Mouse (Mus musculus): ENCODE data around the gene Pcsk1. TPM values are rescaled to one million over a fixed set of nuclear protein-coding genes. Genes with fewer than 3 reads are reported as not detected.
A peak's percentile ranks its signal among the peaks of the same experiment; 100 is the strongest.

The Pcsk1 gene
- polyA plus RNA-seq, 1 experiment from 2014 or later, result 0.50 TPM

GRCm38 (mm10) chr13:75114007-75114424 is 24.4 kb downstream of the Pcsk1 start:
- Histone ChIP-seq H3K27me3 (ENCODE audit: control insufficient read depth, insufficient read depth, low read length) (no peaks in the 10 kb centered on the region), H3K4me1 (ENCODE audit: control insufficient read depth, insufficient read depth, low read length) (no peaks in the 10 kb centered on the region), H3K9ac (replicated peaks; ENCODE audit: low read length) (no peak overlapping the region), H3K4me2 (ENCODE audit: low read depth, low read length) (no peak overlapping the region), H3K36me3 (replicated peaks; ENCODE audit: control insufficient read depth, insufficient read depth, low read depth, low read length) (no peaks in the 10 kb centered on the region), H3K9me3 (replicated peaks; ENCODE audit: control insufficient read depth, low read length) (no peaks in the 10 kb centered on the region), H3K4me3 (ENCODE audit: low read depth, low read length) (no peak overlapping the region), H3K27ac (replicated peaks; ENCODE audit: low read depth, low read length) (no peak overlapping the region)
- 83% methylated on average over 2 of the region's 2 CpGs for WGBS
- DNase-seq (ENCODE audit: low spot score) (no peak), ATAC-seq (replicated peaks; ENCODE audit: insufficient number of reproducible peaks, low FRiP score, low TSS enrichment, low read depth) (no peak)

DNA sequence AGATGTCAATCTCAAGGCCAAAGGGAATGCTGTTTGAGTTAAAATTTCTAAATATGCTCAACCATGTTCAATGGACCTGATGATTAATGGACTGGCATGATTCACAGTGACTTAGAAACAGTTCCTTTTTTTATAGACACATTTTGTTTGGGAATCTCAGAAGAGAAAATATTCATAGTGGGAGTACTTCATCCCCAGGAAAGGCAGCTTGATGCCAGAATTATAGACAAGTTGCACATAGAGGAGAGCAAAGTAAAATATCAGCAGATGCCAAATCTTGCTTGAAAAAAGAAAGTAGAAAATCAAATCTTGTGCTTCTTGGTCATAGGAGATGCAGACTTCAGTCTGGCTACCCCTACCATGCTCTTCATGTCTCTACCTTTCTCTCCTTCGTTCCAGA is 25.2 kb downstream of the Pcsk1 start:
- no peaks in the 10 kb centered on the region for H3K4me1 ChIP-seq (ENCODE audit: control insufficient read depth, insufficient read depth, low read length)
- no peak for ATAC-seq (replicated peaks; ENCODE audit: insufficient number of reproducible peaks, low FRiP score, low TSS enrichment, low read depth)
- H3K9ac ChIP-seq (replicated peaks; ENCODE audit: low read length), result no peak overlapping the region
- H3K4me2 ChIP-seq (ENCODE audit: low read depth, low read length), result no peak overlapping the region
- H3K27me3 ChIP-seq (ENCODE audit: control insufficient read depth, insufficient read depth, low read length), result no peaks in the 10 kb centered on the region
- H3K9me3 ChIP-seq (replicated peaks; ENCODE audit: control insufficient read depth, low read length), result no peaks in the 10 kb centered on the region
- no peak overlapping the region for H3K27ac ChIP-seq (replicated peaks; ENCODE audit: low read depth, low read length)
- WGBS, result 75% methylated on average over 1 of the region's 1 CpGs
- H3K4me3 ChIP-seq (ENCODE audit: low read depth, low read length), result no peak overlapping the region
- no peaks in the 10 kb centered on the region for H3K36me3 ChIP-seq (replicated peaks; ENCODE audit: control insufficient read depth, insufficient read depth, low read depth, low read length)
- no peak for DNase-seq (ENCODE audit: low spot score)

DNA sequence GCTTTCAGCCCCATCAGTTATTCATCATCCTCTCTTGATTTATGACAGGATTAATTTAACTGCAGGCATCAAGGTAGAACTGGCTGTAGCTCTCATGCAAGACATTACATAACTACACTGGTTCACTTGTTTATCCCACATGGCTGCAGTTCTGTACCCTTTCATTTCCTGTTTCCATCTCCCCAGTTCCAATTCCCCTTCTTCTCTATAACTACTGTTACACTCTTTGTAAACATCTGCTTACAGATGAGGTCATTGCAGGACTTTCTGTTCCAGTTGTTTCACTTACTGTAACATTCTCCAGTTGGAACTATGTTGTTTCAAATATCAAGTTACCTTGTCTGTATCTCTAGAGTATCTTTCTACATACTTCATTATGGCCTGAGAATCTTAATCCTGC is 46.2 kb downstream of the Pcsk1 start:
- no peak for DNase-seq (ENCODE audit: low spot score)
- no peak for ATAC-seq (replicated peaks; ENCODE audit: insufficient number of reproducible peaks, low FRiP score, low TSS enrichment, low read depth)
- no peaks in the 10 kb centered on the region for H3K36me3 ChIP-seq (replicated peaks; ENCODE audit: control insufficient read depth, insufficient read depth, low read depth, low read length)
- H3K9me3 ChIP-seq (replicated peaks; ENCODE audit: control insufficient read depth, low read length), result no peaks in the 10 kb centered on the region
- no peak overlapping the region for H3K4me3 ChIP-seq (ENCODE audit: low read depth, low read length)
- H3K27ac ChIP-seq (replicated peaks; ENCODE audit: low read depth, low read length), result no peak overlapping the region
- H3K4me1 ChIP-seq (ENCODE audit: control insufficient read depth, insufficient read depth, low read length), result no peaks in the 10 kb centered on the region
- H3K4me2 ChIP-seq (ENCODE audit: low read depth, low read length), result no peak overlapping the region
- no peak overlapping the region for H3K9ac ChIP-seq (replicated peaks; ENCODE audit: low read length)
- H3K27me3 ChIP-seq (ENCODE audit: control insufficient read depth, insufficient read depth, low read length), result no peaks in the 10 kb centered on the region

DNA sequence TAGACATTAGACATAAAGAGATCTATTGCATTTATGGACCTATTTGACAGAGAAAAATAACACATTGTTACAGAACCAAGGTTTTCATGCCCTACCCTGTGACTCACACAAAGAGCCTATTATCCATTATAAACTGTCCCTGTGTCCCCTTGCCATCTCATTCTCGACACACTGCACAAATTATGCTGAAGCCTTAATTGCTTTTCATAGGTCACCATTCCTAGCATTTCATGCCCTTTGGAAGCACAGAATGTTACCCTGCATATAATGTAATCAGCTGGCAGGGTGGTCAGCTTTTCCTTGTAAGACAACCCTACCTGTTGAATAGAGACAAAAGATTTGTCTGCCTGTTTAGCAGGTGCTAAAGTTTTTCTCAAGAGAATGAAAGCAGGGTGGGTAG is 71.0 kb downstream of the Pcsk1 start:
- no peak for DNase-seq (ENCODE audit: low spot score)
- H3K4me1 ChIP-seq (ENCODE audit: control insufficient read depth, insufficient read depth, low read length), result no peaks in the 10 kb centered on the region
- no peaks in the 10 kb centered on the region for H3K27me3 ChIP-seq (ENCODE audit: control insufficient read depth, insufficient read depth, low read length)
- H3K4me2 ChIP-seq (ENCODE audit: low read depth, low read length), result no peak overlapping the region
- no peak overlapping the region for H3K4me3 ChIP-seq (ENCODE audit: low read depth, low read length)
- no peak overlapping the region for H3K9ac ChIP-seq (replicated peaks; ENCODE audit: low read length)
- no peak overlapping the region for H3K27ac ChIP-seq (replicated peaks; ENCODE audit: low read depth, low read length)
- ATAC-seq (replicated peaks; ENCODE audit: insufficient number of reproducible peaks, low FRiP score, low TSS enrichment, low read depth), result no peak
- H3K9me3 ChIP-seq (replicated peaks; ENCODE audit: control insufficient read depth, low read length), result no peaks in the 10 kb centered on the region
- H3K36me3 ChIP-seq (replicated peaks; ENCODE audit: control insufficient read depth, insufficient read depth, low read depth, low read length), result no peaks in the 10 kb centered on the region
- 18% methylated on average over 1 of the region's 1 CpGs for WGBS

GRCm38 (mm10) chr13:75163408-75163807 is 73.8 kb downstream of the Pcsk1 start:
- H3K9ac ChIP-seq (replicated peaks; ENCODE audit: low read length), result no peak overlapping the region
- H3K9me3 ChIP-seq (replicated peaks; ENCODE audit: control insufficient read depth, low read length), result no peaks in the 10 kb centered on the region
- no peak overlapping the region for H3K4me2 ChIP-seq (ENCODE audit: low read depth, low read length)
- ATAC-seq (replicated peaks; ENCODE audit: insufficient number of reproducible peaks, low FRiP score, low TSS enrichment, low read depth), result peak; percentile 52
- H3K4me3 ChIP-seq (ENCODE audit: low read depth, low read length), result no peak overlapping the region
- H3K27ac ChIP-seq (replicated peaks; ENCODE audit: low read depth, low read length), result no peak overlapping the region
- no peaks in the 10 kb centered on the region for H3K27me3 ChIP-seq (ENCODE audit: control insufficient read depth, insufficient read depth, low read length)
- 29% methylated on average over 1 of the region's 1 CpGs for WGBS
- no peaks in the 10 kb centered on the region for H3K4me1 ChIP-seq (ENCODE audit: control insufficient read depth, insufficient read depth, low read length)
- H3K36me3 ChIP-seq (replicated peaks; ENCODE audit: control insufficient read depth, insufficient read depth, low read depth, low read length), result no peaks in the 10 kb centered on the region
- DNase-seq (ENCODE audit: low spot score), result peak; percentile 49
